Mouse (Mus musculus) heart, postnatal 0 days (tissue): ENCODE results near the gene Hoxd4.

Source experiments
- CTCF ChIP-seq: IDR thresholded peaks from 2 replicates; pipeline ENCODE4 v1.5.1; 2016; ENCODE audit warnings: antibody characterized with exemption, control low read depth, low read depth
- EP300 ChIP-seq: IDR thresholded peaks from 2 replicates; pipeline ENCODE4 v1.6.1; 2016; ENCODE audit warnings: antibody characterized with exemption, low read depth

- TF ChIP-seq EP300 (no peak), CTCF (no peak)
Observed at GRCm38 (mm10) chr2:74737578-74738070, 25.9 kb downstream of the Hoxd4 start.
